Mouse (Mus musculus): ENCODE results near the gene Jam2. TPM values are rescaled to one million over a fixed set of nuclear protein-coding genes. Genes with fewer than 3 reads are reported as not detected.

Jam2 gene
- polyA plus RNA-seq, 1 experiment, result 16.6 TPM

DNA sequence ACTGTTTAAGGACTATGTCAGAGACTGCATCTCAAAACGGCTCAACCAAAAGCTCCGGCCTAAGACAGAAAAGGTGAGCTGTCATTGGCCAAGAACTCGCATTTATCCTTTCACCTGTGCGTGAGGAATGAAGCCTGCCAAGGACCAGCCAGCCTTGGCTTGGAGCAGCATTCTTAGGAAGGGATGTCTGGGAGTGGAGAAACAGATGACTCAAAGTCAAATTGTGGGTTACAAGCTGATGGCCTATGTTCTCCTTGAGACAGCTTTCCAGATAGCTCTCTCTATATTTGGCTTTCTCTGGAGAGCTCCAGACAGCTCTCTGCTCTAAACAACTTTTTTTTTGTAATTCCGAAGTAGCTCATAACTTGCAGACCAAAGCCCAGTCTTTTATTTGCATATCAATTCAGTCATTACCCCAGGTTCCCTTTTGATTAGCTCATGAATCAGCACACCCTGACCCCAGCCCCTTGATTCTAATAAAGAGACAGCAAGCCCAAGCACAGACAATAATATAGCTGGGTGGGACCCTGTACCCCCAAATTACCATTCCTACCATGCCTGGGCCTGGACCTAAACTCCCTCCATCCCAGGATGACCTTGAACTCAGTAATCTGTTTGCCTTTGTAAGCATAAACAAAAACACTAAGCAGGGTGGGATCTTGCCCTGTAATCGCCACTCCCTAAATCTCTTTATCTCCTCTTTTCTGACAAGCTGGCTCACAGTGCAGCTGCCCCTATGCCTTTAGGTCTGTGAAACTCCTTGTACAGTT, 5.1 kb downstream of the Jam2 start:
- no peak for TF ChIP-seq CTCF (IDR thresholded peaks at IDR 0.05; ENCODE audit: insufficient read depth, low read length)
- no peak for TF ChIP-seq POLR2A (IDR thresholded peaks at IDR 0.05; ENCODE audit: borderline replicate concordance, extremely low read depth, low read depth, low read length)
- H3K4me3 ChIP-seq (replicated peaks; ENCODE audit: extremely low read depth, low read depth, low read length), result no peak overlapping the region
- DNase-seq, result no peak
- peaks cover 7% of the 10 kb centered on the region for H3K4me1 ChIP-seq (ENCODE audit: control insufficient read depth, insufficient read depth, low read length)
- WGBS, result 88% methylated on average over 6 of the region's 6 CpGs

DNA sequence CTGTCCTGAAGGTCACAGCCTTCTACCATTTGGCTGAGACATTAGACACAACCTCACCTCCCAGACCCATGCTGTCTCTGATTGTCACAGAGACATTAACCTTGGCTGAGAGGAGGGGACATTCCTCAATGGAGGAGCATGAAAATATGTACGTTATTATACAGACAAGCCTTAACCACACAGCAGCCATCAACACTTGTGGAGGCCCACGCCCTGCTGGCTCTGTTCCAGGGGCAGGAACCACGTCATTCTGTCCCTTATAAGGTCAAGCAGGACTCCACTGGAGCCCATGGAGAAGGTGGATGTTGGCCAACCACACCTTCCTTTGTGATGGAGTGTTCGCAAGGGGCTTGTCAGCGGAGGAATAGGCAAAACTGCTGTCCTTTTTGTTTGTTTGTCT, 5.8 kb downstream of the Jam2 start:
- no peak for TF ChIP-seq CTCF (IDR thresholded peaks at IDR 0.05; ENCODE audit: insufficient read depth, low read length)
- no peak for TF ChIP-seq POLR2A (IDR thresholded peaks at IDR 0.05; ENCODE audit: borderline replicate concordance, extremely low read depth, low read depth, low read length)
- no peak for DNase-seq
- Histone ChIP-seq H3K4me1 (ENCODE audit: control insufficient read depth, insufficient read depth, low read length) (peaks cover 7% of the 10 kb centered on the region), H3K4me3 (replicated peaks; ENCODE audit: extremely low read depth, low read depth, low read length) (no peak overlapping the region)
- 42% methylated on average over 5 of the region's 5 CpGs for WGBS

DNA sequence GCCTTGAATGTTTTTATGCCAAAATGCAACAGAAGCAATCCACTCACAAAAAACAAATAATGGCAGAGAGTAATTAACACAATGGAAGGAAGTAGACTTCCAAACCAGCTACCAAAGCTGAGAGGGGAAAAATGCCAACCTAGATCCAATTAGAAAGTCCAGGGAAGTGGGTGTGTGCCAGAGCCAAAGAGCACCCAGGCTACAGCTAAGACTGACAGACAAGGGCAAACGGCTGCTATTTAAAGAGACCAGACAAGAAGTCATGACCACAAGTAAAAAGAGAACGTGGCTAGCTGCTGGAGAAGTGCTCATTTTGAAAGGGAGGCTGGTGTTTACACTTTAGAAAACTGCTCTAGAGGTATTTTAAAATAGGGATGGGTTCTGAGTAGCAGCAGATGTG, 9.4 kb downstream of the Jam2 start:
- peaks cover 9% of the 10 kb centered on the region for H3K4me1 ChIP-seq (ENCODE audit: control insufficient read depth, insufficient read depth, low read length)
- no peak overlapping the region for H3K4me3 ChIP-seq (replicated peaks; ENCODE audit: extremely low read depth, low read depth, low read length)
- DNase-seq, result no peak
- WGBS, result 8% methylated on average over 2 of the region's 2 CpGs
- TF ChIP-seq POLR2A (IDR thresholded peaks at IDR 0.05; ENCODE audit: borderline replicate concordance, extremely low read depth, low read depth, low read length) (no peak), CTCF (IDR thresholded peaks at IDR 0.05; ENCODE audit: insufficient read depth, low read length) (no peak)

DNA sequence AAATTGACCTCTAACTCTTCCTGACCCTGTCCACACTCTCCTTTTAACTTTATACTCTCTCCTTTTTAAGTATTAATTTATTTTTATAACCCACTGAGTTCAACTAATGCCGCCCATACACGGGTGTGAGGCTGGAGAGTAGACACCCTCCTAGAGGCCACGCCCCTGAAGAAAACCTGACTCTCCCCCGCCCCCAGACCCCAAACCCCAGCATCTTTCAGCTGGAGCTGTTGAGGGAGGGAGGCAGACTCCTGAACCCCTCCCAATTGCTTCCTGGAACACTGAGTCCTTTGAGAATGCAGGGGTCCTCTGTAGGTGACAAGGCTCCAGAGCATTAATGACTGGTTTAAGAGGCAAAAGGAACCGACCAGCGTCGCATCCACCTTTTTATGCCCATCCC, 11.0 kb downstream of the Jam2 start:
- TF ChIP-seq POLR2A (IDR thresholded peaks at IDR 0.05; ENCODE audit: borderline replicate concordance, extremely low read depth, low read depth, low read length) (no peak), CTCF (IDR thresholded peaks at IDR 0.05; ENCODE audit: insufficient read depth, low read length) (no peak)
- Histone ChIP-seq H3K4me1 (ENCODE audit: control insufficient read depth, insufficient read depth, low read length) (peaks cover 9% of the 10 kb centered on the region), H3K4me3 (replicated peaks; ENCODE audit: extremely low read depth, low read depth, low read length) (no peak overlapping the region)
- DNase-seq, result no peak
- 48% methylated on average over 7 of the region's 7 CpGs for WGBS

DNA sequence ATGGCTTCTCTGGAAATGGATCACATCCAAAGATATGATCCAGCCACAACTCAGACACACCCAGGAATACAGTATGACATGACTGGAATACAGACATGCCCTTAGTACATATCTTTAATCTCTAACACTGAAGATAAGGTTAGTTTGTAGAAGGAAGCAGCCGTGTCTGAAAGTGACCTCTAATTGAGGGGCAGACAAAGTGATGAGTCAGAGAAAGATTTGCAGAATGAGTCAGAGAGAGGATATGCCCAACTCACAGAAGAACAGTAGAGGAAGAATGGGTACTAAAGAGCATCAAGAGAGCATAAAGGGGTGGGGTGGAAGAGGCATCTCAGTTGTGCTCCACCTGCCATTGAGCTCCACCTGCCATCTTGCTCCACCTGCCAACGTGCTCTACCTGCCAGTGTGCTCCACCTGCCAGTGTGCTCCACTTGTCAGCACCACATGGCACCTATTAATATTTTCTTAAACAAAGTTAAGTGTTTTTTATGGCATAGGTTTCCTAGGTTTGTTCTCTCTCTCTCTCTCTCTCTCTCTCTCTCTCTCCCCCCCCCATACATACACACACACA, 16.8 kb downstream of the Jam2 start:
- no peak for DNase-seq
- 60% methylated on average over 2 of the region's 2 CpGs for WGBS
- Histone ChIP-seq H3K4me3 (replicated peaks; ENCODE audit: extremely low read depth, low read depth, low read length) (no peak overlapping the region), H3K4me1 (ENCODE audit: control insufficient read depth, insufficient read depth, low read length) (peaks cover 3% of the 10 kb centered on the region; the same call in 1 of the 2 replicates)
- no peak for TF ChIP-seq CTCF (IDR thresholded peaks at IDR 0.05; ENCODE audit: insufficient read depth, low read length)
- TF ChIP-seq POLR2A (IDR thresholded peaks at IDR 0.05; ENCODE audit: borderline replicate concordance, extremely low read depth, low read depth, low read length), result no peak

DNA sequence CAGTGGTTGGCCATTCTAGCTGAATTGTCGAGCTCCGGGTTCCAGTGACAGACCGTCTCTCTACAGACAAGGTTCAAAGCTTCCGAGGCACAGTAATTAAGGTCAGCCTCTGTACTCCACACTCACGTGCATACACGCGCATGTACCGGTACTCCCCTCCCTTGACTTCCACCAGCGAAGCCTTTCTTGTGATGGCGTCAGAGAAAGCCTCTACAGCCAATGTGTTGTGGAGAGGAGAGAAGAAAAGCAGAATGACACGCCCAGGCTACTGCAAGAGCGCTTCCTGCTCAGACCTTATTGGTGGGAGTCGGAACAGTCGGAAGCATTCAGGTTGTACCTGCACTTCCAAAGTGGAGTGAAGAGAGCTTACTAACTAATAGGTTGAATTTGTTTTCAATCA, 19.5 kb downstream of the Jam2 start:
- Histone ChIP-seq H3K4me3 (replicated peaks; ENCODE audit: extremely low read depth, low read depth, low read length) (no peak overlapping the region), H3K4me1 (ENCODE audit: control insufficient read depth, insufficient read depth, low read length) (peaks cover 6% of the 10 kb centered on the region)
- DNase-seq, result no peak
- 92% methylated on average over 14 of the region's 14 CpGs for WGBS
- TF ChIP-seq CTCF (IDR thresholded peaks at IDR 0.05; ENCODE audit: insufficient read depth, low read length) (no peak), POLR2A (IDR thresholded peaks at IDR 0.05; ENCODE audit: borderline replicate concordance, extremely low read depth, low read depth, low read length) (no peak)

DNA sequence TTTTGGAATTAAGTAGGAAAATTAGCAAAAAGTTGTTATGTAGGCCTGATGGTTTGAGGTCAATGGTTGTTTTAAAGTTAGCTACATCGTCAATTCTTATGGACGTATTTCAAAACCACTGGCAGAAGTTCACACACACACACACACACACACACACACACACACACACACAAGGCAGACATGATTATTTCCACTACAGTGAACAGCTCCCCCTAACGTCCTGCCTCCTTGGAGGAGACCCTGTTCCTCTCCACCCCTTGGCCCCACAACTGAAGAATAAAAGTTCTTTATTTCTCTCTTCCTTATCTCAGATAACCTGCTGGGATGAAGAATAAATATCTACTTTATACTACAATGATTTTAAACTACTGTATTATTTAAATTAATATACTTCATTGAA, 21.4 kb downstream of the Jam2 start:
- 44% methylated on average over 3 of the region's 3 CpGs for WGBS
- Histone ChIP-seq H3K4me1 (ENCODE audit: control insufficient read depth, insufficient read depth, low read length) (peaks cover 6% of the 10 kb centered on the region), H3K4me3 (replicated peaks; ENCODE audit: extremely low read depth, low read depth, low read length) (no peak overlapping the region)
- TF ChIP-seq POLR2A (IDR thresholded peaks at IDR 0.05; ENCODE audit: borderline replicate concordance, extremely low read depth, low read depth, low read length), result no peak
- 0 out of 2 replicates have a peak, but pooled peaks have one; percentile 14 for TF ChIP-seq CTCF (IDR thresholded peaks at IDR 0.05; ENCODE audit: insufficient read depth, low read length)
- DNase-seq, result no peak

DNA sequence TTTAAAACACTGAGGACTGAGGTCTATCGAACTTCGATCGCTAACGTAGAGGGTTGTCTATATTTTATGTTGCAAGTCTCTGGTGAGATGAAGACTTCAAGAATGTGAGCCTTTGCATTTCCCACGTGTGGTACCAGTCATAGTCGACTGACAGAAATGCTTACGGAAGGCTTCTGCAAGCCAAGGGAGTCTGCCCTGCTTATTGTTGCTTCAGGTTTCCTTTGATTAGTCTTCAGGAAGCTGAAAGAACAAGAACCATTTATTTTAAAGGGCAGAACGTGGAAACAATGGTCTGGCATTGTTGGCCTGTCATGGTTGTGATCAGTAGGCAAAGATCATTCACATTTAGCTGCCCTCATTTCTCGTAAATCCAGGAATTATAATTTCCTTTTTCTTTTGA, 22.8 kb downstream of the Jam2 start:
- WGBS, result 62% methylated on average over 9 of the region's 9 CpGs
- H3K4me1 ChIP-seq (ENCODE audit: control insufficient read depth, insufficient read depth, low read length), result peaks cover 6% of the 10 kb centered on the region
- DNase-seq, result no peak

DNA sequence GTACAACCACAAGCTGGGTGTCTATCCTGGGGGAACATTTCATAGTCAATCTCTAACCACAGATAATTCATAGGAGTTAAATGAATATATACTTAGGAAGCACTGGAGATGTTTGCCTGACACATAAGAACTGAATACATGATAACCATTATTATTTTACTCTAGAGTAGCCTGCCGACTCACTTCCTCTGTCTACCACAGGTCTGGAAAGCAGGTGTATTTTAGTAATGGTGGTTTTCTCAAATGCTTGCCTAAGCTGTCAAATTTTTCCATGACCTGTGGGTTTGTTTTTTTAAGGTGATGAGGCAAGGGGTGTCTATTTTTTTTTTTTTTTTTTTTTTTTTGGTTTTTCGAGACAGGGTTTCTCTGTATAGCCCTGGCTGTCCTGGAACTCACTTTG, 26.1 kb downstream of the Jam2 start:
- Histone ChIP-seq H3K4me3 (replicated peaks; ENCODE audit: extremely low read depth, low read depth, low read length) (no peak overlapping the region), H3K4me1 (ENCODE audit: control insufficient read depth, insufficient read depth, low read length) (peaks cover 14% of the 10 kb centered on the region)
- TF ChIP-seq POLR2A (IDR thresholded peaks at IDR 0.05; ENCODE audit: borderline replicate concordance, extremely low read depth, low read depth, low read length), result no peak
- no peak for TF ChIP-seq CTCF (IDR thresholded peaks at IDR 0.05; ENCODE audit: insufficient read depth, low read length)
- no peak for DNase-seq
- WGBS, result 52% methylated on average over 2 of the region's 2 CpGs

More for the DNA sequence above, 22.8 kb downstream of the Jam2 start:
- no peak for TF ChIP-seq CTCF (IDR thresholded peaks at IDR 0.05; ENCODE audit: insufficient read depth, low read length)
- TF ChIP-seq POLR2A (IDR thresholded peaks at IDR 0.05; ENCODE audit: borderline replicate concordance, extremely low read depth, low read depth, low read length), result no peak
- no peak overlapping the region for H3K4me3 ChIP-seq (replicated peaks; ENCODE audit: extremely low read depth, low read depth, low read length)

DNA sequence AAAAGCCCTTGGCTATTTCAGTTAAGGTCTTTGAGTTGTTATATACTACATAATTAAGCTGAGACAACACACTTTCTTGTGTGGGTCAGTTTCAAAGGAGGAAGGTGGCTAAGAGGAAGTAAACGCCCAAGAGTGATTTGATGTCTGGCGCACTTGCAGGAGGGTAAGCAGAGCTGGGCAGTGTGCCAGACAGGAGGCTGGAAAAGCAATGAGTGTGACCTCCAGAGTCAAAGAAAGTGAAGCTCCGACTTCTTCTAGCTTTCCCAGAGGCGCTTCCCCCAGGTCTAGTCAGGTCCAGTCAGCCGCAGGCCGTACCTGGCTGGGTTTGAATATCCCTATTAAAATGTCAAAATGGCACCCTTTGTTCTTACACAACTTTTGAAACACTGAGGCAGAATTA, 28.3 kb downstream of the Jam2 start:
- no peak overlapping the region for H3K4me3 ChIP-seq (replicated peaks; ENCODE audit: extremely low read depth, low read depth, low read length)
- peak; percentile 29 for DNase-seq
- 22% methylated on average over 6 of the region's 6 CpGs for WGBS

More for the DNA sequence above, 28.3 kb downstream of the Jam2 start:
- peaks cover 8% of the 10 kb centered on the region for H3K4me1 ChIP-seq (ENCODE audit: control insufficient read depth, insufficient read depth, low read length)
- TF ChIP-seq CTCF (IDR thresholded peaks at IDR 0.05; ENCODE audit: insufficient read depth, low read length) (no peak), POLR2A (IDR thresholded peaks at IDR 0.05; ENCODE audit: borderline replicate concordance, extremely low read depth, low read depth, low read length) (no peak)

Data from lung, adult 2 months (tissue).